Mouse (Mus musculus): ENCODE data around the gene Slc4a1ap.
"Not testable (repeated sequence)": the region's sequence is repeated elsewhere in the genome, so short reads cannot be mapped to it uniquely, and the experiment has no call there.

Gene Slc4a1ap

DNA sequence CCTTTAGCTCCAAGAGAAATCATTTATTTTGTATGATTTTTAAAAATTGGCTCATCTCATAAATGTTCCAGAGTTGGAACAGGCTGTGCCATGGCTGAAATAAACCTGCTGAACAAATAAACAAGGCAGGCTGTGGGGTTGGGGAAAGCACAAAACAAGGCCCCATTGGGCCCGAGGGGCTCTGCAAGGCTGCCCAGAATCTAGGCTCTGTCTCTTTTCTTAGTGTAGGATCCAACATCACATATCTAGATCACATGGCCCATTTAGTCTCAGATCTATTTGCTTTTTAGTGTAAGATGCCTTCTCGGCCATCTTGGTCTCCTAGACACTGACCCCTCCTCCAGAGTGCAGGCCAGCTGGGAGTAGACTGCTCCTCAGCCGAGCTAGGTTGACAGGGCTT, 39.7 kb downstream of the Slc4a1ap start:
- in situ Hi-C loops (cut with MboI, MseI): no loop called here

DNA sequence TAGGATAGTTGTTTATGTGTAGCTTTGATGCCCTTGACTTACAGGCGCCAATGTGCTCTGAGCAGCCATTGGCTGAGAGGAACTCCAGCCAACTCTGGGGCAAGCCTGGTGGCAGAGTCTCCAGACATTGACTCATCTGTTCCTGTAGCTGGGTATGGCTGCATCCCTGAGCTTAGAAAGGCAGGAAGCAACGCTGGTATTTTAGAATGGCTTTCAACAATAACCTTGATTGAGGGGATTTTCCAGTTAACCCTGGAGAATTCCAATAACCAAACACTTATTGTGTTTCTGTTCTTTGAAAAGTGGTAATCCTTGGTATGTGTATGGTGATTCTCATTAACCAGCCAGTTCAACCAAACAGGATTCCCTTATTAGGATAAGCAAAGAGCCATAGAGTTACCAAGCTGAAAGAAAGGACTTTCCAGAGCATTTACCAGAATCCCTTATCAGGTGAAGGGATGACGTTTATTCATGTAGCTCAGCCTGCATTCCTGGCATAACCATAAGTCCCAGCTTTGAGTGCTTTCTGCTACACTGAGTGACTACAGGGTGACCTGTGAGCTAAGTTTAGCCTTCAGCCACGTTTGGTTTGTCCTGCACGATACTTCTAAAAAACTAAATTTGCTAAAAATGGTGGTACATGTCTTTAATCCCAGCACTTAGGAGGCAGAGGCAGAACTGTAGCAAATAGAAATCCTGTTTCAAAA, 41.3 kb downstream of the Slc4a1ap start:
- in situ Hi-C loops (cut with MboI, MseI): no loop called here

DNA sequence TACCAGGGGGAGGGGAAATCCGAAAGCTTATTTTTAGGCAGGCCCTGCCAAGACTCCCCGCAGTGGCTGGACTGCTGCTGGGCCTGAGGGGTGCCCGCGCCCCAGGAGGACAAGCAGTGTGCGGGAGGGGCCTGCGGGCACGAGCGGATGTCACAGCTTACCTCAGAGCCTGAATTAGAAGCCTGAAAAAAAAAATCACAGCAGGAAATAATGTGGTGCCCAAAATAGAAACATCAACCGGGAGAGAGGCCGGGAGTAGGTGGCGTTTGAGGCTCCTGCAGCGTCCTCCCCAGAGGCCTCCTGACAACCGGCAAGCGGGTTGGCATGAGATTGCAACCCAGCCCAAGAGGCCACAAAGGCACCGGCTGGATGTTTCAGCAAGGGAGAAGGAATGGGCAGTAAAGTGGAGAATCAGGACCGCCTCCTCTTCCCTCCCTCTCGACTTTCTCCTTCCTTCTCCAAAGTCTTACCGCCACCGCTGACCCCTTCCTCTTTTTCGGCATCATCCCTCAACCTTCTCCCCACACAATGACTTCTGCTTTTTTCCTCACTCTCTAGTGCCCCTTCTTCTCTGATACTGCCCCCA, 44.3 kb downstream of the Slc4a1ap start:
- in situ Hi-C loops (cut with MboI, MseI): loop anchor here (10.0 kb wide), 1 partner anchor 124 kb away; the partner anchor contains the start of genes Babam2 and Rbks

DNA sequence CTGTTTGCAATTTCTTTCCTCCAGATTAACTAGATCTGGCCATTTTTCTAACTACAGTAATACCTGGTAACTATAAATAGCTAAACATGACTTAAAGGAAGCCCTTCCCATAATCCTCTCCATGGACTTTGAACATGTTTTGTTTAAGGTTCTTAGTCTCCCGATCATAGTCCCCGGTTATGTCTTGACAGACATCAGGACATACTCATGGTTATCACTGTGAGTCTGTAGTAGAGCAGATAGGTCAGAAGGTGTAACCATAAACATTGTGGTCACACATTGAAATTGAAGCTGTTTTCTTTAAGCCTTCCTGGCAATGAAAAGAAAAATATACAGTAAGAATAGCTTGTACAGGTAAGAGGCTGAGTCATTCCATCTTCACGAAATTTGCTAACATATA, 46.9 kb downstream of the Slc4a1ap start:
- in situ Hi-C loops (cut with MboI, MseI): loop anchor here (10.0 kb wide), 1 partner anchor 121 kb away; the partner anchor contains the start of genes Babam2 and Rbks

DNA sequence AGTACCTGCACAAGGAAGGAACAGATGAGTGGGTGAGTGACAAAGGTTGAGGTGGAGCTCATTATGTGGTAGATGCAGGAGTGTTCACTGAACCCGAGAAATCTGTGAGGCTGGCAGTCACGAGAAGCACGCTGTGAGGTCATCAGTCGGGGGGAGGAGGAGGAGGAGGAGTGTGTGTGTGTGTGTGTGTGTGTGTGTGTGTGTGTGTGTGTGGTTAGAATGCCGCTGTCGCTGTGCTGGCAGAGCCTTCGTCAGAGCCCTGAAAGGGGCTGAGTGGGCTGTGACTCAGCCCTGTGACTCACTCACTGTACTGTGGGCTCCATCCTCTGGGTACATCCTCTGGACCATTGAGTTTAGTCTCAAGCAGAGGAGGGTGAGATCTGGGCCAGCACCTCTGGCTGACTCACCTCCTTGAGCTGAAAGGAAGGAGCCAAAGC, 49.8 kb downstream of the Slc4a1ap start:
- in situ Hi-C loops (cut with MboI, MseI): loop anchor here (5.0 to 10.0 kb wide), 2 partner anchors 41 to 118 kb away; partner anchors contain the start of genes Babam2 and Rbks

DNA sequence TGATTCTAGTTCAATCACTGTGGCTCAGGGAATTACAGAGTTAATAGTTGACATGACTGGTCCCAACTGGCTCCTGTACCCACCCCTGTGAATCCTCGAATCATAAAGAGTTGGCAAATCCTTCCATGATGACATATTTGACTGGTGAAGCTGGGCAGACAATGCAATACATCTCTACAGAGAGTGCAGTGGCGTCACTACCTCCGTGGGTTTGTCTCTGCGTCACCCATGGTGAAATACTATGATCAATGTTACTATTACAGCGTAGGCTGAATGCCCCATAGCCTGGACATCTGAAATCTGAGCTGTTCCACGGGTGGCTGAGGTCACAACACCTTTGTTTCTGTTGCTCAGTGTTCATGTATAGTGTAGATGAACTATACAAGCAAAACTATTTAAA, 54.5 kb downstream of the Slc4a1ap start:
- in situ Hi-C loops (cut with MboI, MseI): no loop called here

DNA sequence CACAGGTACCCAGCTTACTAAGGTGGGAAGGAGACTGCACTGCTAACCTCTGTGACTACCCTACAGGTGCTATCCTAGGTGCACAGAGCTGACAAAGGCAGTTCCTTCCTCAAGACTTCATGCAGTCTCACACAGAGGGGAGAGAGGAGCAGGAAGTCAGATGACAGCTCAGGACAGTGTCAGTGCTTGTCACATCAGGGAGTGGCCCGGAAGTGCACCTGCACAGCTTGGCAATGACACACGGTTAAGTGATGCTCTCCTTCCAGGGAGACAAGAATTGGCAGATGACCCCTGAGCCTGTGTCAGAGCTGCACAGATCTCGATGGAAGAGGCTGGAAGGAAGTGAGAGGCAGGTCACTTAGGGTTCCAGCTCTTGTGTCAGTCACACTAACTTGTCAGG, 55.1 kb downstream of the Slc4a1ap start:
- in situ Hi-C loops (cut with MboI, MseI): no loop called here

DNA sequence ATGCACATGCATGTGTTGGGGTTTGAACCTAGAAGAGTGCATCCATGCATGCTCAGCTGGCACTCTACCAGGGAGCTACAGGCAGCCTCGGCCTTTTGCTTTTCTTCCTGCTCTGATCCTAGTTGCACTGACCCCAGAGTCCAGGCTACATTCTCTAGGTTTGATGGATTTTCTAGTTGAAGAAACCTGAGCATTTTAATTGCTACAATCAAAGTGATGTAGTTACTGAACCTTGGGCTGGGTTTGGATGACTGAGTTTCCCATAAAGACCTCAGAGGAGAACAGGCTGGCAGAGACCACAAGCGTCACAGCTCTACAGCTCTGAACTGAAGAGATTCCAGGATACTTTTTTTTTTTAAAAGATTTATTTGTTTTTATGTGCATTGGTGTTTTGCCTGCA, 56.5 kb downstream of the Slc4a1ap start:
- in situ Hi-C loops (cut with MboI, MseI): no loop called here

DNA sequence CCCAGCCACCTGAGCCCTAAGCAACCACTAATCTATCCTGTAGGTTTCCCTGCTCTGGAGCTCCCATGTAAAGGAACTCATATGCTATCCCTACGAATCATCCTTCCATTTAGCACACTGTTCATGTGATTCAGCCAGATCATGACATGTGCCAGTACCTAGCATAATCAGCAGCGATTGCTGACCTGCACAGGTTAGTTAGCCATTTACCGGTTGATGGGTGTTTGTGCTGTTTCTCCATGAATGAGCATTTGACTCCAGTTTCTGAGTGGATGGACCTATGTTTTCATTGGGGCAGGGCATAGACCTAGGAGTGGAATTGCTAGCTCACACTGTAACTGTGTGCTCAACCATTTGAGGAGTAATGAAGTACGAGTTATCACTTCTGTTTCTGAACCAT, 58.7 kb downstream of the Slc4a1ap start:
- in situ Hi-C loops (cut with MboI, MseI): no loop called here

DNA sequence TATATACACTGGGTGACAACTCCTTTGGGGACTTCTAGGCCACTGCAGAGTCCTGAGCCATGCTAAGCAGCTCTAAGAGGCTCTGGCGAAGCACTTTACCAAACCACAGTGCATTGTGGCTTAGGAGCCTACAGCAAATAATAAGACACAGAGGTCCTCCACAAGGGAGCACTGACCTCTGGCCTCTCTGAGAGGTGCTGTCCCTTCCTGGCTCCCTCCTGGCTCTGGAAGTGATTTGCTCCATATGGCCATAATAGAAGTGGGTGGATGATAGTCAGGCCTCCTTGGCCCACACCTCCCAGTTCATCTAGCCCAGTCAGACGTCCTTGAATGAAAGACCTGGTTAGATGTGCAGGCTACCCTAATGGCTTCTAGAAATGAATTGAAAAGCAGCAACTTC, 61.2 kb downstream of the Slc4a1ap start:
- in situ Hi-C loops (cut with MboI, MseI): no loop called here

DNA sequence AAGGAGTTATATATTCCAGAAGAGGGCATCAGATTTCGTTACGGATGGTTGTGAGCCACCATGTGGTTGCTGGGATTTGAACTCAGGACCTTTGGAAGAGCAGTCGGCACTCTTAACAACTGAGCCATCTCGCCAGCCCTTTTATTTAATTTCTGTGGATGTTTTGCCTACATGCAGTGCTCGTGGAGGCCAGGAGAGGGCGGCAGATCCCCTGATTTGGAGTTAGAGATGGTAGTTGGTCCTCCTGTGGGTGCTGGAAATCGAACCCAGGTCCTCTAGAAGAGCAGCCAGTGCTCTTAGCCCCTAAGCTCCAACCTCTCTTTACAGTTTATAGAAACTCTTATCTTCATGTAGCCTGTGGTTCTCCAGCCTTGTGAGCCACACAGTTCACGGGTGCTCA, 61.9 kb downstream of the Slc4a1ap start:
- in situ Hi-C loops (cut with MboI, MseI): not testable (repeated sequence)

DNA sequence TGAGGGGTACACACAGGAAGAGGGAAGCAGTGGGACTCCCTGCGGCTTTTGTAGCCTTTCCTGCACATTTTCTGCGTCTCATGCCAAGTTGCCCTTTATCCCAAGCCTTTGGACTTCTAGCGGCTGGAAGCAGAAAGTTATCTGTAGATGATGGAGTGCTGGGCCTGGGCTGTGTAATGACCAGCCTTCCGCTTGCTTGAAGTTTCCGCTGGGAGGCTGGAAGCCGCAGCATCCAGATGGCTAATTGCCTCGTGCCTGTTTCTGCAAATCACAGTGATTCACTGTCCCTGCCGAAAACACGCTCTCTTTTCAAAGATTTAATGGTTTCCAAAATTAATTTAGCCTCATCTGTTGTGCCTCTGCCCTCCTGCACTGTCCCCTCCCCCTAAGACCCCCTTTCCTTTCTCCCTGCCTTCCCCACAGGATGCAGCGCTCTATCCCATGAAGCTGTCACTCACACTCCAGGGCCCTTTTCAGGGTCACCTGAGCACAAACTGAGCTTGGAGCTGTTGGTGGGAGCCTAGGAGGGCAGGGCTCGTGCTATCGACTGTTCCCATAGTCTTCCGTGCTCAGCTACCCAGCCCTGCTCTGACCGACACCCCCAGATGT, 63.0 kb downstream of the Slc4a1ap start:
- in situ Hi-C loops (cut with MboI, MseI): no loop called here

DNA sequence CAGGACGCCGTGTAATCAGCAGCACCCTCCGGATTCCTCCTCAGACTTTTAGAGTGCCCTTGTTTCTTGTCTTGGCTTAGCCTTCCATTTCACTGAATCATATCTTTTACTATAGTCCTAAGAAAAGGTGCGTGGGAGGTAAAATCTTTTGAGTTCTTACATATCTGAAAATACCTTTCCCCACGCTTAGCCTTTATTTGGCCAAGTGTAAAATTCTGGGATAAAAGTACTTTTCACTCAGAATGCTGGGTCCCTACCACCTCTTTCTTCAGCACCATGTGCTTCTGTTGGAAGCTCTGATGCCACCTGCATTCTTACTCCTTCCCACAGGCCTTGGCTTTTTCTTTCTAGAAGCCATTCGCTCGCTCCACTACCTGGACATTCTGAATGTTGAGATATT, 64.3 kb downstream of the Slc4a1ap start:
- in situ Hi-C loops (cut with MboI, MseI): no loop called here

DNA sequence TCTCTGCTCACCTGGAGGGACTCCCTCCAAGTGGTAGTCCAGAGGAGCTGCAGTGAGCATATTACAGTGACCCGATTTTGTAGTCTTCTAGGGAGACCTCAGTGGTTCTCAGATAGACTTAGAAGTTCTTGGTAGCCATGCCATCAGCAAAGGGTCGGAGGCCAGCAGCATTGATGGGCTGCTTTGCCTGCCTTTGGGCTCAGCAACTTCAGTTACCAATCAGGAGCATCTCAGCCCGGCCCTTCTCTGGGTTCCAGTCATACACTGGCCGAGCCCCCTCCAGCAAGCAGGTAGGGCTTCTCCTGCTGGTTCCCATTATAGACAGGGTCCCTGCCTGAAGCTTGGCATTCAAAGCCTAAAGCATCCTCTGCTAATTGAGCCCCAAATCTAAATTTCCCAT, 69.1 kb downstream of the Slc4a1ap start:
- in situ Hi-C loops (cut with MboI, MseI): no loop called here

DNA sequence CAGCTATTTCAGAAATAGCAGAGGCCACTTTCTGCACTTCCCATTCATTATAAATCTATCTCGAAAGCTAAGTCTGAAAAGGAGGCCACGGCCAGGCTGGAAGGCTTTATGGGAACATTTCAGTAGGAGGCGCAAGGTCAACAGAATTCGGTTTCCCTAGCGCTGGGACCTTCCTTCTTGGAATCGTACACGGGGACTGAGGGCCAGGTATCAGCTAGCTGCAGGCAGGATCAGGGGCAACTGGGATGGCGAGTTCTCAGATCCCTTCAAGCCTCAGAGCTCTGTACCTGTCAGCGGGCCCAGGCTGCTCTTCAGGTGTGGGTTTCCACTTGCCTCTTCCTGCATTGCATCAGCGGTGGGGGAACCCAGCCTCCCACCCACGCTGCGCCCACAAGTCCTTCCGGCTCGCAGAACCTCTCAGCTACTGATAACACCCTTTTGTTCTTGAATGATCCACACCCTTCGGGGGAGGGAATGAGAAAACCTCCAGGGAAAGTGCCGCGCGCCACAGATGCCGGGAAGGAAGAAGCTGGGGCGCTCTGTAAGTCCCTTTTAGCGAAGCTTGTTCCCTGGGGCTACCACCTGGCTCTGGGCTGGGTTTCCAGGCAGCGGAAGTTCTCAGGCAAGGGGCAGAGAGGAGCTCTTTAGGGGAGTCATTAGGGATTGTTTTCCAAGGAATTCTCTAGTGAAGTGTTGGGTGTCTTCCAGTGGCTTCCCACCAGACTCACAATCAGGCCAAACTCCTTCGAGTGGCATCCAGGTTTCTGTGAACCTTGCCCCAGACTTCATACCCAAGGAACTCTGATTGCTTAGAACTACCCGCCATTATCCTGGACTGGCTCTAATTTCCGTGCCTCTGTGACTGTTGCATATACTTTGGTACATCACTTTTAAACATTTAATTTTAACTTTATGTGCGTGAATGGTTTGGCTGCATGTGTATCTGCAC, 70.0 kb downstream of the Slc4a1ap start, which contains the start of gene Mrpl33:
Gene Mrpl33, plus strand, starts transcription at position 455 of the 949 bp plus-strand sequence.
- in situ Hi-C loops (cut with MboI, MseI): no loop called here

DNA sequence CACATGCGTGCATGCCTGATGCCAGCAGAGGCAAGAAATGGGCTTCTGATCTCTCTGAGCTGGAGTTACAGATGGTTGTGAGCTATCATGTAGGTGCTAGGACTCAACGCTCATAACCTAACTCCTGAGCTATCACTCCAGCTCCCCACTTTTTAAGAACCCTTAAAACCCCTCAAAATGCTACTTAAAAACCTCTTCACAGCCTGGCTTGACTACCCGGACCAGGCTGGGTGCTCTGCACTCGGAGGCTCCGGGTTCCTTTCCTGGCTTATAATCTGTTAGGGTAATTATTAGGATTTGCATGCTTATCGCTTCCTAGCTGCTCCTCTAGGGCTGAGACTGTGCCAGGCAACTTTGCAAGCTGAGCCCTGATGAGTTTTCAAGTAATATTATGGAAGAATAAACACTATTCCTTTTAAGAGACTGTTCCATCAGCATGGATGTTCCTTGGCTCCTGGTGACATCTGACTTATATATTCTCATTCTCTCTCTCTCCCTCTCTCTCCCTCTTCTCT, 70.7 kb downstream of the Slc4a1ap start:
- in situ Hi-C loops (cut with MboI, MseI): no loop called here

DNA sequence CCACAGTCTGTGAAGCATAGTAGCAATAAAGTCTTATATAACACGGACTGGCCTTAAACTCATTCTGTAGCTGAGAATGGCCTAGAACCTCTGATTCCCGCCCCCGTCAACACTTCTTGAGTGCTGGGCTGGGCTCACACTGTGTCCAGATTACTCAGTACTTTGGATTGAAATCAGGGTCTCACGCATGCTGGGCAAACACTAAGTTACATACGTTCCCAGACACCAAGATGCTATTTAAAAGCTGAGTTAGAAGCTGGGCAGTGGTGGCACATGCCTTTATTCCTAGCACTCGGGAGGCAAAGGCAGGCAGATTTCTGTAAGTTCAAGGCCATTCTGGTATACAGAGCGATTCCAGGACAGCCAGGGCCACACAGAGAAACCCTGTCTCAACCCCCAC, 71.3 kb downstream of the Slc4a1ap start:
- in situ Hi-C loops (cut with MboI, MseI): no loop called here

DNA sequence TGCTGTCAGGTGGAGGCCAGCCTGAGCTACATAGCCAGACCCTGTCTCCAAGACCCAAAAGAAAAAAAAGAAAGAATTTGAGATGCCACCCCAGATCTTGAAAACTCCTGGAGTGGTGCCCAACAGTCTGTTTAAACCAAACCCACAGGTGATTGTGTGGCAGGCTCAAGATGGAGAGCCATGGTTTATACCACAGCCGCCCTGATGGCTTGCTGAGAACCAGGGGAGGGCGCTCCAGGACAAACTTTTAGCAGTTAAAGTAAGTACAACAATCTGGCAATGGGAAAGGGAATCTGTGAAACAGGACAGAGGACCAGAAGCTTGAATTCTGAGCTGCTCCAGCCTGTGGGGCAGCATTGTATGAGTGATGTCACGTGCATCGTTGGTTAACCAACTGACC, 71.8 kb downstream of the Slc4a1ap start:
- in situ Hi-C loops (cut with MboI, MseI): no loop called here

DNA sequence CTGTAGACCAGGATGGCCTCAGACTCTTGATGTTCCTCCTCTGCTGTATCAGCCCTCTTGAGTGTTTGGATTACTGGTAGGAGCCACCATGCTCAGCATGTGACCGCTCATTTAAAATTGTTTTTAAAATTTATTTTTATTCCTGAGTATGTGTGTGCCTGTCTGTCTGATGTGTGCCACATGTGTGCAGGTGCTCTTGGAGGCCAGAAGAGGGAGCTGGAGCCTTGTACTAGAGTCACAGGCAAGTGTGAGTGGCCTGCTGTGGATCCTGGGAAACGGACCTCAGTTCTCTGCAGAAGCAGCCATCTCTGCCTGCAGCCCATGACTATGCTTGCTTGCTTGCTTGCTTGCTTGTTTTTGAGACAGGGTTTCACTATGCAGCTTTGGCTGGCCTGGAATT, 72.4 kb downstream of the Slc4a1ap start:
- in situ Hi-C loops (cut with MboI, MseI): no loop called here

DNA sequence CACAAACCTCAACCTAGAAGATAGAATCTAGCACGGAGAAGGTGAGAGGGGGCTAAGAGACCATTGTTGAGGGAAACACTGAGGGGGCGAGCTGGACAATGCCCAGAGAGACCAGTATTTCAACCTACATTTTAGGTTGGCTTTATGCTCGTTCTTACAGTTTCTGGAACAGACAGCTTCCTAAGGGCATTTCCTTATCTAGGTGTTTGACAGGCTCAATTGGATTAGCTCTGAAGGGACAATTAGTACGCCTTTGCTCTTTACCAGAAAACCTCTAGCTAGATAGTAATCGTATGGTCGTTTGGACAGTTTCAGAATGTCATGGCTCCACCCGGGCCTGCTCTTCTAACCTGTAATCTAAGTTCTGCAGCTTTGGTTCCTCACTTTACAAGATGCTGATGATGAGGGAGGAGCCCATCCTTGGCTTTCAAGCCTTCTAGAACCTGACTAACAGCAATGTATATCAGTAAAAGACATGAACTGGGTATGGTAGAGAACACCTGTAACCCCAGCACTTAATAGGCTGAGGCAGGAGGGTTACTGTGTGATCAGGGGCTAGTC, 74.4 kb downstream of the Slc4a1ap start:
- in situ Hi-C loops (cut with MboI, MseI): no loop called here

DNA sequence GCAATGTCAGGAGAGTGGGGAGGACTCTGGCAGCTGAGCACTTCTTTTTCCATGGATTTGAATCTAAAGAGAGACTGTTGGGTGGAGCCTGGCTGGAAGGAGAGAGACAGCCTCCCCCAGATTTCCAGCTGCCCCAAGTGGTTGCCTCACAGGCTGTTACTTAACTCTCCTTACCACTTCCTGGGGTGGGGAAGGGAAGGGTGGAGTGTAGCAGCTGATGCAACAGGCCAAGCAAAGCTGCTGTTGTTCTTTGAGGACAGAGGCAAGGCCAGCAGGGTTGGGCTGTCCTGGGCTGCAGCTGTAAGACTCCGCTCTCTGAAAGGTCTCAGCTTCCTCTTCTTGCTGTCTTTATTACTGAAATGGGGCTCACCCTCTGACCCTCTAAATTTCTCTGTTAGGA, 75.6 kb downstream of the Slc4a1ap start:
- in situ Hi-C loops (cut with MboI, MseI): no loop called here

Measured in T-helper 2 cell (primary cell).